Mouse (Mus musculus) heart, postnatal 25 days (tissue): ENCODE measurements around the gene Col8a2. TPM values are rescaled to one million over a fixed set of nuclear protein-coding genes. Genes with fewer than 3 reads are reported as not detected.

Experiments used
- DNase-seq: peaks from one replicate; pipeline ENCODE4 v3.0.0; 2022; ENCODE audit warnings: low spot score
- intact Hi-C: fragments of 180-260 bp; cut with DNase I; formaldehyde crosslinking; loops from one replicate; pipeline ENCODE4 v1.15.1; 2025
- total RNA-seq, 2 experiments: library from RNA; stranded (reverse); gene quantifications; 2 replicates each; pipeline ENCODE4 v1.2.3; 2021

The Col8a2 gene
- total RNA-seq, 2 experiments from 2014 or later: 0.75 to 0.81 TPM

DNA sequence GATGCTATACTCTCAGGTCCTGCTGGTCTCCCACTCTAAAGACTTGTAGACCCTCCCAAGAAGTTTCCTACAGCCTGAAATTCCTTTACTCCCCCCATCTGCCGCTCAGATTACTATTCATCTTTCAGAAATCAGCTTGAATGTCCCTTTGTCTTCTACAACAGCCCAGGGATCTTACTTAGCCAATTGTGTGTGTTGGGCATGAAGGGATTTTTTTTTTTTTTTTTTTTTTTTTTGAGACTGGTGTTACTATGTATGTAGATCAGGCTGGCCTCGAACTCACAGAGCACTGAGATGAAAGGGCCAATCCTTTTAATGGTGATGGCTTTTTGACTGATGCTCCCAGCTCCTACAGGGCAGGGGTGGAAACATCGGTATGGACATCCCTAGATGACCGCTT is 9.3 kb downstream of the Col8a2 start:
- DNase-seq: no peak
- intact Hi-C loops: no loop called here

DNA sequence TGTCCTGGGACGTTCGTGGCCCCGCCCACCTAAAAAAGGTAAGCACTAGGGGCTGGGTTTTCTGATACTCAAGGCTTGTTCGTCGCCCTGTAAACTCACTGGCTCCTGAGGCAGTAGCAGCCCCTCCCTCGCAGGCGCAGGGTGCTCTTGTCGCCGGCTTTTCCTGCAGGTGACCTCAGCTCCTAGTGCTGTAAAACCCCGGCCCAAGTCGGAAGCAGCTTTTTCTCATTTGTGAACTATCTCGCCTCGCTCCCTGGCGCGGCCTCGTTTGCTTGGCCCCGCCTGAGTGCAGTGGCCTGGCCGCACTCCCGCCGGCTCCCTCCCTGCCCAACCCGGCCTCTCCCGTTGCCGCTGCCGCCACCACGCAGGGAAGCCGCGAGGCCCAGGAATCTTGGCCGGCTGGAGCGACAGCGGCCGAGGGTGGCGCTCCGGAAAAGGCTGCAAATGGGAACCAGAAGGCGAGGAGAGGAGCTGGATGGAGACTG is 10.1 kb downstream of the Col8a2 start:
- intact Hi-C loops: no loop called here
- peak; percentile 61 for DNase-seq

DNA sequence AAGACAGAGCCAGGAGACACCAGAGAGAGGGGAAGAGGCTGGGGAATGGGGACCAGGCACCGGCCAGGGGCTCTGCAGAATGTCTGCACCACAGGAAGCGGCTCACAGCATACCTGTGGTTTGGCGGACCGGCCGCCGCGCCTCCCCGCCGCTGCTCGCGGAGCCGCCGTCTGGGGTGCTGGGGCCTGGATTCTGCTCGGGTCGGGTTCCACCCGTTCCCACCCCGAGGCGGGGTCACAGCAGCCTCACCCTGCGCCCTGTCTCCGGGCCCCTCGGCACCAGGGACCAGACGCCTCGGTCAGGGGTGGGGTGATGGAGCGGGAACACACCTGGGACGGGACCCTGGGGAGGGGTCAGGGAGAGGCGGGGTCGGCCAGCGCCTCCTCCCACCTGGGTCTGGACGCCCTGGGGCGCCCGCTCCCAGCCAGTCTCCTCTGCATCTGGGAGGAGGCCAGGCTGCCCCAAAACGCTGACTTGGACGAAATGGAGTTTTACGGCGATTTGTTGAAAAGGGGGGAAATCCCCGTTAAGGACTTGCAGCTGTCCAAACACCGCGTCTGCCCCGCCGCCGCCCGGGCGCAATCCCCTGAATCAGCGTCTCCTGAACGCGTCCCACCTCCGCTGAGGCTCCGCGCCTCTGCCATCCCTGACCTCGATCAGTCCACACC is 14.5 kb downstream of the Col8a2 start:
- intact Hi-C loops: no loop called here

DNA sequence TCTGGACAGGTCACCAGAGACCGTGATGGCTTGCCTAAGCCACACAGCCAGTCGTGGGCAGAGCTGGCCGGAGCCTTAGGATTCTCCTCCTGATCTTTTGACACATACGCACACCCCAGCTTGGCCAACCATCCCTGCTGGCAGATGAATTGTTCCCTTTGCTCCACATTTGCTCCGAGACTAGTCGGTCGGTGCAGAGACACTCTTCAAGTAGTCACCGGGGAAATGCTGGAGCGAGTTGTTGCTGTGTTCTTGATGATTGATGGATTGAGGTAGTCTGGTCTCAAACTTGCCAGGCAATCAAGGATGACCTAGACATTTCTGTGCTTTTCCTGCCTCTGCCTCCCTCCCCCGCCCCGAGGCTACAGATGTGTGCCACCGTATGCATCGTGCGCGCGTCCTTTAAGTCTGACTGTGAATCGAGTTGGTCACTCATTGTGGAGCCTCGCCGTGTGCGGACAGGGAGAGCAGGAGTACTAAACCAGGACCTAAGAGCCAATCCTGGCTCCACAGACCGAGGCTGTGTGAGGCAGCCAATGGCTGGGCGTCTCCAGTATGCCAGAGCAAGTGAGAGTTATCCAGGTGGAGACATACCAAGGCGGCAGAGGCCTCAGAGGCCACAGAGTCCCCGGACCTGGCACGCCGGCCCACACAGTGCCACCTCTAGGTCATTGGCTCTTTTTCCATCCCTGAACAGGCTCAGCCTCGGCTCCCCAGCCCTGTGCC is 15.2 kb downstream of the Col8a2 start:
- DNase-seq: no peak
- intact Hi-C loops: no loop called here

More for the DNA sequence above, 14.5 kb downstream of the Col8a2 start:
- no peak for DNase-seq

DNA sequence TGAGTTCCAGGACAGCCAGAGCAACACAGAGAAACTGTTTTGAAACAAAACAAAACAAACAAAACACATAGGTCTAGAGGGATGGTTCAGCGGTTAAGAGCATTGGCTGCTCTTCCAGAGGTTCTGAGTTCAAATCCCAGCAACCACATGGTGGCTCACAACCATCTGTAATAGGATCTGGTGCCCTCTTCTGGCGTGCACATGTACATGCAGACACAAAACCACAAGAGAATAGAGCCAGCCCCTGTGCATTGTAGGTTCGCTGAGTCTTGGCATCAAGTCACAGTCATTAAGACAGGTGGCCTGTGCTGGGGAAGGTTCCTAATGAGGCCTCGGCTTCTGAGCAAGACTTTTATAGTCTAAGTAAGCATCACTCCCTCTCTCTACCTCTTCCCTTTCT is 17.3 kb downstream of the Col8a2 start:
- DNase-seq: no peak
- intact Hi-C loops: no loop called here

DNA sequence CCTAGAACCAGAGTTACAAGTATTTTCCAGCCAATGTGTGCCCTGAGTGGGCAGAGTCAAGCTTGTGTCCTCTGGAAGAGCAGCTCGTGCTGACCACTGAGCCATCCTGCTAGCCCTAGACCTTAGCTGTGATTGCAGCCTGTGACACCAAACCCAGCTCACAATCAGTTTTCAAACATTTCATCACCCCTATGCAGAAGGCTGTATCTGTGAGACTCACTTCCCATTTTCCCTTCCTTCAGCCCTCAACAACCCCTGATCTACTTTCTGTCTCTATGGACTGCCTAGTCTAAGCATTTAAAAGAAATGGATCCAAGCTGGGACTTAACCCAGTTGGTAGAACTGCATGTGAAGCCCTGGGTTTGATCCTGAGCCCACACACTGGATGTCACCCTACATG is 18.8 kb downstream of the Col8a2 start:
- no peak for DNase-seq
- intact Hi-C loops: no loop called here

DNA sequence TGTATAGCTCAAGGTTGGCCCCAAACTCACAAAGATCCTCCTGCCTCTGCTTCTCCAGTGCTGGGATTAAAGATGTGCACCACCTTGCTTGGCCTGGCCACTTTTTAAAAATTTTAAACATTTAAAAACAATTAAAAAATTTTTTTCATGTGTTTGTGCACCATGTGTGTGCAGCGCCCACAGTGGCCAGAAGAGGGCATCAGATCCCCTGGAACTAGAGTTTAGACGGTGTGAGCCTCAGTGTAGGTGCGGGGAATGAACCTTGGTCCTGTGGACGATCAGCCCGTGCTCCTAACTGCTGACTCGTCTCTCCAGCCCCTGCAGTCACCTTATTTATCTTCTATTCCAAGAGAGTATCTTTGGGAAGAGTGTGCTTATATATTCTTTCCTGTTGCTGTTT is 19.5 kb downstream of the Col8a2 start:
- DNase-seq: no peak
- intact Hi-C loops: no loop called here

DNA sequence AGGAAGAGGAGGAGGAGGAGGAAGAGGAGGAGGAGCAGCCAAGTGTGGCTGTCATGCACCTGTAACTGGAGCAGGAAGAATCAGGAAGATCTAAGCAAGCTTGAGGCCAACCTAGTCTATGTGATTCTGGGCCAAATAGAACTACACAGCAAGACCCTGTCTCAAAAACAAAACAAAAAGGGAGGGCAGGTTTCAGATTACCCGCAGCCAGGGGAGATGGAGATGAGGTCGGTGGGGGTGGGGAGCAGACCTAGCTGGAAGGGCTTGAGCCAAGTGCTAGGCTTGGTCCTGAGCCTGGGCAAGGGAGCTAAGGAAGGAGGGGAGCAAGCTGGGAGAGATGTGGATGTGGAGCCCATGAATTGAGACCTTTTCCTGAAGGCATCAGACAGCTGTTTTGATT is 20.2 kb downstream of the Col8a2 start:
- intact Hi-C loops: no loop called here
- DNase-seq: no peak

DNA sequence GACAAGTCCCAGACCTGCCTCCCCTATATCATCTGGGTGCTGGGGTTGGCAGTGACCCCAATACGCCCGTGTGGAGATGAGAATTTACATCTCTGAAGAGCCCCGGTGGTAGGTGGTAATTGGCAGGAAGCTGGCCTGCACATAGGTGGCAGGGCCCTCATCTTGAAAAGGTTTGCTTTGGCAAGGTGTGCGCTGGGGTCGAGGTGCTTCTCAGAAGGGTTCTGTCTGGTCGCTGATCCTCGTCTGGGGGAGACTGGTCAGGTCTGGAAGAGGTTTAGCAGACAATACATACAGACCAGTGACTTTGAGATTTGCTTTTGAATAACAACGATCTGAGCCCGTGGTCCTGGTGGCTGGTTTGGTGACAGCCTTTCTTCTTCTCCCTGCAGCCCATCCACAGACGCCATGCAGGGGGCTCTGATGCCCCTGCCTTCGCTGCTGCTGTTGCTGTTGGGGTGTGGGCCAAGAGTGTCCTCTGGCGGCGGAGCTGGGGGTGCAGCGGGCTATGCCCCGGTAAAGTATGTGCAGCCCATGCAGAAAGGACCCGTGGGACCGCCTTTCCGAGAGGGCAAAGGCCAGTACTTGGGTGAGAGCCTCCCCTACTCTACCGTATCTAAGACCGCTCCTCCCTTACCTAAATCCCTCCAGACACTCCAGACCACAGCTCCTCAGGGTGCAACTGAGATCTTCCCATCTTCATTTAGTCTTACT is 22.8 kb downstream of the Col8a2 start:
- DNase-seq: no peak
- intact Hi-C loops: loop anchor here (1.0 kb wide), 2 partner anchors 31 to 82 kb away; no protein-coding TSS in a partner anchor

DNA sequence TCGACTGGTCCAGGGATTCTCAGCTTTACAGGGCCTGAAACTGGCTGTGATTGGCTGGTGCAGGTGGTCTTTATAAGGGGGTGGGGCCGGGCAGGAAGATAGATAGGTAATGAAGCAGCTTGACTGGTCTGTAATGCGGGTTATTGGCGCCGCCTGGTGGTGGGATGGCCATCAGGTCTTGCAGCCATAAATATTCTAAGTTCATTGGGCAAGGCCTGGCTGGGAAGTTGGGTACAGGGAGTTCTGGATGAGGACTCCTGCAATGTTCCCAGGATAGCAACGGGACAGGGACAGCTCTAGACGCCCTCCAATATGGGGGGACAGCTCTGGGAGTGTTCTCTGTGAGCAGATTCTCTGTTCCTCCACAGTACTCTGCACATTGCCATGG is 23.3 kb downstream of the Col8a2 start:
- intact Hi-C loops: loop anchor here (1.0 to 5.0 kb wide), 4 partner anchors 32 to 223 kb away; no protein-coding TSS in a partner anchor
- peak; percentile 56 for DNase-seq

DNA sequence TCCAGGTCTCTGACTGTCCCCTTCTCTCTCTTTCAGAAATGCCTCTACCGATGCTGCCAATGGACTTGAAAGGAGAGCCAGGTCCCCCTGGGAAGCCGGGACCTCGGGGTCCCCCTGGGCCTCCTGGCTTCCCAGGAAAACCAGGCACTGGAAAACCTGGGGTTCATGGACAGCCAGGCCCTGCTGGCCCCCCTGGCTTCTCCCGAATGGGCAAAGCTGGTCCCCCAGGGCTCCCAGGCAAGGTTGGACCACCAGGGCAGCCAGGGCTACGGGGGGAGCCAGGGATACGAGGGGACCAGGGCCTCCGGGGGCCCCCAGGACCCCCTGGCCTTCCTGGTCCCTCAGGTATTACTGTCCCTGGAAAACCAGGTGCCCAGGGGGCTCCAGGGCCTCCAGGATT is 23.8 kb downstream of the Col8a2 start:
- DNase-seq: no peak
- intact Hi-C loops: loop anchor here (1.0 to 5.0 kb wide), 2 partner anchors 129 to 223 kb away; no protein-coding TSS in a partner anchor

DNA sequence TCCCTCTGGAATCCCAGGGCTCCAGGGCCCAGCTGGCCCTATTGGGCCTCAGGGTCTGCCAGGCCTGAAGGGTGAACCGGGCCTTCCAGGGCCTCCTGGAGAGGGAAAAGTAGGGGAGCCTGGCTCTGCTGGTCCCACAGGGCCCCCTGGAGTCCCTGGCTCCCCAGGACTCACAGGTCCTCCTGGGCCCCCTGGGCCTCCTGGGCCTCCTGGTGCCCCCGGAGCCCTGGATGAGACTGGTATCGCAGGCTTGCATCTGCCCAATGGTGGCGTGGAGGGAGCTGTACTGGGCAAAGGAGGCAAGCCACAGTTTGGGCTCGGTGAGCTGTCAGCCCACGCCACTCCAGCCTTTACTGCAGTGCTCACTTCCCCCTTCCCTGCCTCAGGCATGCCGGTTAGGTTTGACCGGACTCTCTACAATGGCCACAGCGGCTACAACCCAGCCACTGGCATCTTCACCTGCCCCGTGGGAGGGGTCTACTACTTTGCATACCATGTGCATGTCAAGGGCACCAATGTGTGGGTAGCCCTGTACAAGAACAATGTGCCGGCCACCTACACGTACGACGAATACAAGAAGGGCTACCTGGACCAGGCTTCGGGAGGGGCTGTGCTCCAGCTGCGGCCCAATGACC is 25.1 kb downstream of the Col8a2 start:
- intact Hi-C loops: loop anchor here (5.0 kb wide), 1 partner anchor 224 kb away; no protein-coding TSS in a partner anchor
- no peak for DNase-seq

DNA sequence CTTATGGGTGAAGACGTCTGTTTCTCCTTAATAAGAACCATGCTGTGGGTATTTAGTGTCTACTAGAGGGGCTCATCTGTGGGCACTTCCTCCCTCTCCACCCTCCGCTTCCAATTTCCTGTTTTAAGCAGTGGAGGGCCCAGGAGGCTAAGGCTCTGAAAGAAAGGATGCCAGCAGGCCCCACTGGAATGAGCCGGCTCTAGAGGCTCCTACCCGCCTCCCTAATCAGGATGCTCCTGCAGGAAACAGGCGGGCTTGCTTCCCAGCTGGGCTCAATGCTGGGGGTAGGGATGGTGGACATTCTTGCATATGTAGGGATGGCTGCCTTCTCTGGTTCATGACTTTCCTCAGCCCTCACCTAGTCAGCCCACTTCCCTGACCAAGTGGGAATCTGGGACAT is 26.6 kb downstream of the Col8a2 start:
- intact Hi-C loops: loop anchor here (5.0 kb wide), 1 partner anchor 226 kb away; no protein-coding TSS in a partner anchor

DNA sequence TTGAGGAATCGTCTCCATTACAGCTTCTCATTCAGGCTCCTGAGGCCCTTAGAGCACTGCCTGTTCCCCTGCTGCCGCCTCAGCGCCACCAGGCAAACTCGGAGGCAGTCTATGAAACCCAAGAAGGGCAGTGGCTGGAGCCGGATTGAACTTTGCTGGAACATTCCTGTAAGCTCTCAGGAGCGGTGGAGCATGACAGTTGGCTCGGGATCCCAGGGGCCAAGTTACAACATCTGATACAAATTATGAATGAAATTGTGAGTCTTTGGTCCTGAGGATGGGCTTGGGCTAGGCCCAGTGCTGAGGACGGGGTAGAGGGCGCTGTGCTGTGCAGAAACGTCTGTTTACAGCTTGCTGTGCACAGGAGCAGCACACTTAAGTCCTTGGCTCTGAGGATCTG is 27.8 kb downstream of the Col8a2 start:
- no peak for DNase-seq
- intact Hi-C loops: loop anchor here (5.0 kb wide), 1 partner anchor 227 kb away; no protein-coding TSS in a partner anchor

More for the DNA sequence above, 26.6 kb downstream of the Col8a2 start:
- no peak for DNase-seq

DNA sequence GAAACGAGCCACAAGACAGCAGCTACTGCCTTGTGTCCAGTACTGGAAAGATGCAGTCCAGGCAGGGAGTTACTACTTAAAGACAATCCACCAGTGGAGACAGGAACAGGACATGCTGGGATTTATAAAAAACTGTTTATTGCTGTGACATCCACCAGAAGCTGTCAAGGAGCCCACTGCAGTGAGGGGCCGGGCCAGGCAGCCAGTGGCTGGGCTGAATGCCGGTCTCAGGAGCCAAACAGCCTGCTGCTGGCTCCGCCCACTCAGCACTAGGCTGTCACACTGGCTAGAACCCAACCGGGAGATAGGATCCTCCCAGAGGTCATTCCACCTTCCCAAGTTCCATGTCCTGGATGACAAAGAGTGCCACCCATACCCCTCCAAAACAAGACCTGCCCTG is 29.3 kb downstream of the Col8a2 start:
- no peak for DNase-seq
- intact Hi-C loops: no loop called here

DNA sequence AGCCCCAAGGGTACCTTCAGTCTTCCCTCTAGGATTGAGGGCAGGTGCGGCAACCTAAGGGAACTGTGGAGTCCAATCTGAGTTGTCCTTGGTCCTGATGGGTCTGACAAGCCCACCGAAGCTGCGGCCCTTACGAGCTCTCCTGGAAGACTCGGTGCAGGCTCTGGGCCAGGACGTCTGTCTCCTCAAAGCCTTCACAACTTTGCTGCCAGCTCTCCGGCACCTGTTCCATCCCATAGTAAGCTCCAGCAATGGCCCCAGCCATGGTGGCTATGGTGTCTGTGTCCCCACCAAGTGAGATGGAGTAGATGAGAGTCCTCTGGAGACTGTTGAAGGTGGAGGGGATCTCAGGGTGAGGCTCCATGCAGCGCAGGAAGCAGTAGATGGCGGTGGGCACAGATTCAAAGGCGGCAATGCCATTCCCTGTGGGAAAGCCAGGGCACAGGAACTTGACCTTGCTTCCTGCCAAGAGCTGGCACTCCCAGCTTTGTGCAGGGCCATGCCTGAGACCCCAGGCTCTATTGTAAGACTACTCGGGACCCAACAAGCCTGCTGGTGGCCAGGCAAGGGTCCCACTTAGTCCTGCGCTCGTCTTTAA is 29.9 kb downstream of the Col8a2 start:
- intact Hi-C loops: no loop called here
- no peak for DNase-seq

DNA sequence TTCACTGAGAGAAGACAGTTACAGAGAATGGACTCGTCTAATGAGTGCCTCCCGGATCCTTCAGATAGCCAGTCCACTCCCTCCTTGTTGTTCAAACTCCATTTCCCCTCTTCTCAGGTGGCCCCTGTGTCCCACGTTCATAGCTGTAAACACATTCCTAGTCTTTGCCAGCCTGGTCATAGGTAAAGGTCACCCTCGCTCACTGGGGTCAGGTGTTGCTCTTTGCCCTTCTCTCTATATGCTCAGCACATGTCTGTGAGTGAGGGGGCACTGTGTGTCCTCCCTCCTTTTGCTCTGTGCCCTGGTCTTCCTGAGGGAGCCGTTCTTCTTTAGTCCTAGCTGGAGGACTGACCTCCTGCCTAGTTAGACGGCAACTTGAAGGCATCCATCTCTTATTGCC is 33.2 kb downstream of the Col8a2 start:
- no peak for DNase-seq
- intact Hi-C loops: no loop called here

DNA sequence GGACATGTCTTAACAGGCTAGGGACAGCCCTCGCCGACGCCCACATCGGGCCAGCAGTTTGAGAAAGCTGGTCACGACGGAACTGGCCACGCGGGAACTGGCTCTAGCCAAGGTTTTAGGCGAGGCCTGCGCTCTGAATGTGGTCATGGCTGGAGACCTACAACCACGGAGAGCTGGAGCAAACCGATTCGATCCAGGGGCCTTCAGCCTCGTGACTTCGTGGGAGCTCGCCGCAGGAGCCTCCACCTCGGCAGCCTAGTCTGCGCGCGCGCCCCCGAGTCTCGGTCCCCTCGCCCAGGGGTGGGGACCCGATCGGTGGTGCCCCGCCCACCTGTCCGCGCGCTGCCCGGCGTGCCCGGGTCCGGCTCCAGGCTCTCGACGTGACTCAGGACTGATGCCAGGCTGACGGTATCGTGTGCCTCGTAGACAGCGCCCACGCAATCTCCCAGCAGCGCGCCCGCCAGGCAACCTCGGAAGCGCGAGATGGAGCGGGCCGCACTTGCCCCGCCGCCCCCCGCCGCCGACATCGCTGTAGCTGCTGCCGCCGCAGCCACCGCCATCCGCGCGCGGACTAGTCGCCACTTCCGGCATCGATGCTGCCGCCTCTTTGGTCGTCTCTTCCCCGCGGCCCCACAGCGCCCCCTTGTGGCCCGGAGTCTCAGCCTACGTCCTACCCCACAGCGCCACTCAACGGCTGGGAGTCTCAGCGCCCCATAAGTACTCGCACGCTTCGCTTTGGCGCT is 34.7 kb downstream of the Col8a2 start, which contains the start of gene Adprhl2:
Gene Adprhl2 (minus strand): TSS at position 593 of the 743 bp plus-strand sequence.
- intact Hi-C loops: no loop called here
- peak; percentile 90 for DNase-seq
